Mouse (Mus musculus) spleen, adult 10 weeks (tissue): ENCODE measurements around the gene Mylk. TPM values are rescaled to one million over a fixed set of nuclear protein-coding genes. Genes with fewer than 3 reads are reported as not detected.

Experiments used
- polyA plus RNA-seq: library from polyadenylated mRNA; stranded (reverse); fragments of 350-450 nt; fragmentation: Illumina TruSeq; extraction: RNeasy Lipid Tissue Mini Kit (QIAGEN cat#74804); gene quantifications from one replicate; pipeline ENCODE4 v1.2.3, GENCODE M21; 2015; ENCODE audit warnings: low replicate concordance; ENCODE audit not compliant: insufficient read depth

Mylk gene
- 41.6 TPM for polyA plus RNA-seq

DNA sequence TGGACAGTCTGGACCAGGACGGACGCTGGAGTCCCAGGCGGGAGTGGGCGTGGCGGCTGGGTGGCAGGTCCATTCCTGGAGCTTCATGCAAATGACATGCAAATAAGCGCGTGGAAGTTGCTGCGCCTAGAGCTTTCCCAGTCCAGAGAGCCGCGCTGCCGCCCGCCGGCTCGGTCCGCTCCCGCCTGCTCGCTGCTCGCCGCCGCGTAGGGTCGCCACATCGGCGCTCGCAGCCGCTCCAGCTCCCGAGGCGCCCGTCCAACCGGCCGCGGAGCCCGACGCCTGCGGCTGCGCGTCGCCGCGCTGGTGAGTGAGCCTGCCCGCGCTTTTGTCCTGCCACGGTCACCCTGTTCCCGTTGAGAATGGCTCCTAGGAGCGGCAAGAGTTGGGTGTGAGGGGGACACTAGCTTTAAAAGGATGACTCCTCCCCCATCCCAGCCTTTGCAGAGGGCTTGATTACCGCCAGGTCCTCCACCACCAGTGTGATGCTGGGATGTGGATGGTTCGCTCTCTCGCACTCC is at the start of gene Mylk:
Gene Mylk, plus strand, starts transcription at position 146 of the 521 bp plus-strand sequence.

DNA sequence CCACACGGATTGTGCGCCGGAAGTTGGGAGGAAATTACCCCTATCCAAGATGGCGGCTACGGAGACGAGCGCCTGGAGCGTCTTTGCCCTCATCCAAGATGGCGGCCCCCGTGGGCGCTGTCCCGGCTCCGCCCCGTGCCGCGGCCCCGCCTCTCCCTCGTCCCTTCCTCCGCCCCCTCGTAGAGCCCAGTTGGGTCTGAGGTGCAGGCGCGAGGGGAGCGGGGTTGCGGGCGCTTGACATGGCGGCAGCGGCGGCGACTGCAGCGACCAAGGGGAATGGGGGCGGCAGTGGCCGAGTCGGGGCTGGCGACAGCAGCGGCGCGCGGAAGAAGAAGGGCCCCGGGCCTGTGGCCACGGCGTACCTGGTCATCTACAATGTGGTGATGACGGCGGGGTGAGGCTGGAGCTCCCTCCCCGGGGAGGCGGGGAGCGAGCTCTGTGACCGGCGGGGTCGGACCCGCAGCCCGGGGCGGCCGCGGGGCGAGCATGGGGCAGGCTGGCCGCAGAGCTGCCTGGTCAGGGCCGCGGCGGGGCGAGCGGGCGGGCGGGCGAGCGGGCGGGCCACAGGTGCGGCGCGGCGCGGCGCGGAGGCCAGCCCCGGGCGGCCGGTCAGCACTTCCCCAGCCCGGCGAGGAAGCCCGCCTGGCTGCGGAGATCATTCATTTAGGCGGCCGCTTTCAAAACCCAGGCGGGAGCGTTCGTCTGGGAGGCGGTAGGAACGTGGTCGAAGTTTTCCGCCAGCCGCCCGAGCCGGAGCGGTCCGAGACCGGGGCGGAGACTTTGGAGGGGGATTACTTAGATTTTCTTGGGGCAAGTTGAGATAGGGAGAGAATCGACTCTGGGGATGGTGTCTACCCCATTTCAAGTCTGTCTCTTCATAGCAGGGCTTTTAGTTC is 277.5 kb downstream of the Mylk start, which contains the start of gene Hacd2:
Gene Hacd2, plus strand, starts transcription at position 187 of the 896 bp plus-strand sequence.

Other genes starting within 250 kb of the Mylk start
- 6.9 TPM for gene Kalrn, start 171.7 kb upstream of the Mylk start, polyA plus RNA-seq
- not detected for gene Ropn1, start 95.3 kb upstream of the Mylk start, polyA plus RNA-seq
- gene Ccdc14, start 54.6 kb upstream of the Mylk start, polyA plus RNA-seq: 4.7 TPM